Mouse (Mus musculus) brain, embryonic 14.5 days (tissue): ENCODE results near the gene 2310061N02Rik.

Experiments used
- CTCF ChIP-seq: fragments of 200-500 bp; IDR thresholded peaks from 2 replicates; pipeline ENCODE4 v1.5.1; 2012; ENCODE audit warnings: inconsistent platforms, mild to moderate bottlenecking, moderate library complexity, borderline replicate concordance; ENCODE audit not compliant: insufficient read depth, insufficient read length; ENCODE audit errors: extremely low read depth
- POLR2A ChIP-seq: fragments of 200-500 bp; IDR thresholded peaks from 2 replicates; pipeline ENCODE4 v1.6.1; 2012; ENCODE audit warnings: mild to moderate bottlenecking, inconsistent platforms, borderline replicate concordance; ENCODE audit not compliant: poor library complexity, insufficient read depth, insufficient read length, severe bottlenecking; ENCODE audit errors: extremely low read depth

DNA sequence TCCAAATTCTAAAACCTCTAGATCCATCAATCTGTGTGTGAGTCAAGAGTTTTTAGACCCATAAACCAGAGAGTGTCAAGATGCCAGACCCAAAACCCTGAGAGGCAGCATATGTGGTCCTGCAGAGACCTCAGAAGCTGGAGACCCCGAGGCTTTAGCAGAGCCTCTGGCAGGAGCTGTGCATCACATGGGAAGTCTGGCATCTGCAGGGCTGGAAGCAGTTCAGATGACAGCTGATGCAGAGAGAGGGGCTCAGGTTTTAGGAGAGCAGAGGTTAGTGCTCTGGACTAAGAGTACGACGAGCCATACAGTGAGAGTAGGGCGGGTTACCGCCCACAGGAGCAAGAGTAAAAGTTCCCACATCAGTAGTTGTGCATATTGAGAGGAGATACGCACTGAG, 28.7 kb downstream of the 2310061N02Rik start:
- no peak for TF ChIP-seq POLR2A
- TF ChIP-seq CTCF: no peak
